Mouse (Mus musculus) erythroblast, adult 5-6 weeks (primary cell): ENCODE data around the gene Plekhh2. TPM values are rescaled to one million over a fixed set of nuclear protein-coding genes. Genes with fewer than 3 reads are reported as not detected.

Experiments
- ATAC-seq: replicated peaks from 2 replicates; pipeline ENCODE4 v1.8.0; 2016; ENCODE audit warnings: moderate number of reproducible peaks, mild to moderate bottlenecking, moderate TSS enrichment, inconsistent platforms; ENCODE audit not compliant: poor library complexity, low FRiP score, severe bottlenecking
- total RNA-seq, 2 experiments: library from RNA; stranded (forward) in 1 of 2; stranded (reverse) in 1 of 2; fragments of 150-400 nt in 1 of 2; fragments of 200-764, 138-1000 nt in 1 of 2; gene quantifications; 2 replicates each; pipeline versions ENCODE4 v1.2.3 to v1.2.4; 2015 to 2017; ENCODE audit warnings: low replicate concordance in 2 of 2

Plekhh2 gene
- total RNA-seq, 2 experiments from 2014 or later, result not detected

GRCm38 (mm10) chr17:84601805-84602204 is 90.1 kb downstream of the Plekhh2 start:
- ATAC-seq, result no peak

- no peak for ATAC-seq
These were observed 91.5 kb downstream of the Plekhh2 start for GRCm38 (mm10) chr17:84603202-84603627.

GRCm38 (mm10) chr17:84603709-84604420 is 92.2 kb downstream of the Plekhh2 start:
- ATAC-seq, result no peak

GRCm38 (mm10) chr17:84606976-84607375 is 95.3 kb downstream of the Plekhh2 start:
- no peak for ATAC-seq

- no peak for ATAC-seq
These were observed 95.9 kb downstream of the Plekhh2 start for GRCm38 (mm10) chr17:84607617-84608016.

- no peak for ATAC-seq
These were observed 96.9 kb downstream of the Plekhh2 start for GRCm38 (mm10) chr17:84608606-84609005.

GRCm38 (mm10) chr17:84611500-84611899 is 99.8 kb downstream of the Plekhh2 start:
- no peak for ATAC-seq

- no peak for ATAC-seq
These were observed 100.3 kb downstream of the Plekhh2 start for GRCm38 (mm10) chr17:84611971-84612370.

GRCm38 (mm10) chr17:84615811-84616210 is 104.1 kb downstream of the Plekhh2 start:
- ATAC-seq, result no peak

GRCm38 (mm10) chr17:84616526-84617074 is 104.9 kb downstream of the Plekhh2 start:
- ATAC-seq, result no peak

GRCm38 (mm10) chr17:84617953-84618352 is 106.3 kb downstream of the Plekhh2 start:
- ATAC-seq, result no peak

GRCm38 (mm10) chr17:84619112-84619511 is 107.4 kb downstream of the Plekhh2 start:
- no peak for ATAC-seq

- no peak for ATAC-seq
These were observed 108.4 kb downstream of the Plekhh2 start for GRCm38 (mm10) chr17:84620076-84620475.

- no peak for ATAC-seq
These were observed 108.9 kb downstream of the Plekhh2 start for GRCm38 (mm10) chr17:84620610-84621009.

GRCm38 (mm10) chr17:84621209-84621608 is 109.5 kb downstream of the Plekhh2 start:
- ATAC-seq, result no peak

GRCm38 (mm10) chr17:84622028-84622427 is 110.3 kb downstream of the Plekhh2 start:
- no peak for ATAC-seq

GRCm38 (mm10) chr17:84622873-84623272 is 111.2 kb downstream of the Plekhh2 start:
- no peak for ATAC-seq

GRCm38 (mm10) chr17:84626276-84626856 is 114.7 kb downstream of the Plekhh2 start, which contains the start of gene Dync2li1:
Gene Dync2li1, plus strand, starts transcription at chr17:84626496.
- 0 out of 2 replicates have a peak, but pooled peaks have one; percentile 49 for ATAC-seq

- ATAC-seq, result no peak
These were observed 115.2 kb downstream of the Plekhh2 start for GRCm38 (mm10) chr17:84626857-84627305.

GRCm38 (mm10) chr17:84627721-84628120 is 116.0 kb downstream of the Plekhh2 start:
- no peak for ATAC-seq

GRCm38 (mm10) chr17:84628611-84629010 is 116.9 kb downstream of the Plekhh2 start:
- no peak for ATAC-seq
